Mouse (Mus musculus) left cerebral cortex, postnatal 14 days (tissue): Measurements from ENCODE around the gene Gh. TPM values are rescaled to one million over a fixed set of nuclear protein-coding genes. Genes with fewer than 3 reads are reported as not detected.

Experiments used
- DNase-seq, 2 experiments: peaks; one replicate each; pipeline ENCODE4 v3.0.0; 2021 to 2022; ENCODE audit warnings: low spot score in 2 of 2, mixed read lengths in 1 of 2
- intact Hi-C: fragments of 180-260 bp; cut with DNase I; formaldehyde crosslinking; loops from one replicate; pipeline ENCODE4 v1.15.1; 2025
- total RNA-seq, 2 experiments: library from RNA; stranded (reverse); gene quantifications; 2 replicates each; pipeline ENCODE4 v1.2.3; 2021

Gene Gh
- total RNA-seq, 2 experiments from 2014 or later, result not detected

GRCm38 (mm10) chr11:106314333-106314812, 12.7 kb upstream of the Gh start, which contains the start of gene Cd79b:
Cd79b (minus strand) TSS chr11:106314762.
- intact Hi-C loops, result no loop called here
- DNase-seq, result no peak

DNA sequence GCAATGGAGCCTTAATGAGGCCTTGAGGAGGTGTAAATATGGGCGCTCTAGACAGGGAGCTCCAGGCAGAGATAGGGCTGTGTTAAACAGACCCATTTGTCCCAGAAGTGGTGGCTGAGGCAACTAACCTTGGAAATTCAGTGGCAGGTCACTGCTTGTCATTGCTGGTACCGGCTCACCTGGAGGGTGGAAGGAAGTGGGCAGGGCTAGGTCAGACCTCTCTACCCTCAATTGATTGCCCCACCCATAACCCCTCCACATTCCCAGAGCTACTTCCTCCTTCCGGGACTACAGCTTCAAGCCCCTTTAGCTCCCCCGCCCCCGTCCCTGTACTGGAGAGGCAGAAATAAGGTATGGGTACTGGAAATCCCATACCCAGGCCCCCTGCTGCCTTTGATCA, 11.9 kb upstream of the Gh start:
- intact Hi-C loops, result no loop called here
- DNase-seq, result no peak

- intact Hi-C loops, result no loop called here
- no peak for DNase-seq
These were observed 8.5 kb upstream of the Gh start for GRCm38 (mm10) chr11:106310123-106310522.

GRCm38 (mm10) chr11:106308162-106308561, 6.5 kb upstream of the Gh start:
- DNase-seq, result no peak
- intact Hi-C loops, result no loop called here

DNA sequence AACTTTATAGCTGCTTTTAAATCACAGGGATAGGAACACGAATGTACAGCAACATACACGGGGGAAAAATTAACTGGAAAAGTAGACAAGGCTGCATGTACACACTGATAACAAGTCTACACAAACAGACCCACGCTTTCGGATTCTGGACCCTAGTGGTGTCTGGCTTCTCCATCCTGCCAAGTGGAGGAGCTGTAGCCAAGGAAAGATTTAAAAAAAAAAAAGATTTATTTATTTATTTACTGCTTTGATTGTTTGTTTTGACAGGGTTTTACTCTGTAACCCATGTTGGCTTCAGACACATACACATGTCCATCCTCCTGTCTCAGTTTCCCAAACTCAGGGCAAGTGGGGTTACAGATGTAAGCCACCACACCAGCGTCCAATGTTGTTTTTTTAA, 5.8 kb upstream of the Gh start:
- DNase-seq, result no peak
- intact Hi-C loops, result no loop called here

DNA sequence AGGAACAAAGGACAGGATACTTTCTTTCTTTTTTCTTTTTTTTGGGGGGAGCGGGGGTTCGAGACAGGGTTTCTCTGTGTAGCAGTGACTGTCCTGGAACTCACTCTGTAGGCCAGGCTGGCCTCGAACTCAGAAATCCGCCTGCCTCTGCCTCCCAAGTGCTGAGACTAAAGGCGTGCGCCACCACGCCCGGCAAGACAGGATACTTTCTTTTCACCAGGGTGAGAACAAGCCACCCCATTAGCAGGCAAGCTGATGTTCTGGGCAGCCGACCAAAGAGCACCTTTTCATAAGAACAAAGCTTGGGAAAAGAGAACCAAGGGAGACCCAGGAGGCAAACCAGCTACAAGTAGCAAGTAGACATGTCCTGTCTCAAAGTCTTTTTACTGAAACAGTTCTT, 5.1 kb upstream of the Gh start:
- intact Hi-C loops, result no loop called here

DNA sequence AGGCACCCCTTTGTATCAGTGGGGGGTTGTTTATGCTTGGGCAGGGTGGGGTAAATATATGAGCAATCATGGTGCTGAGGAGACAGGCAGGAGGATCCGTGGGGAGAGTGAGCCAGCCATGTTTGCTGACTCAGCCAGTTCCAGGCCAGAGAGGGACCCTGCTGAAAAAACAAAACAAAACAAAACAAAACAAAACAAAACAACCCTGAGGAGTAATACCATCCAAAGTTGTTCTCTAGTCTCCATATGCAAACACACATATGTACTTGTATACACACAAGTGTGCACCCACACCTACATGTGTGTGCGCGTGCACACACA, 4.4 kb upstream of the Gh start:
- no peak for DNase-seq
- intact Hi-C loops, result no loop called here

More for the DNA sequence above, 5.1 kb upstream of the Gh start:
- no peak for DNase-seq

DNA sequence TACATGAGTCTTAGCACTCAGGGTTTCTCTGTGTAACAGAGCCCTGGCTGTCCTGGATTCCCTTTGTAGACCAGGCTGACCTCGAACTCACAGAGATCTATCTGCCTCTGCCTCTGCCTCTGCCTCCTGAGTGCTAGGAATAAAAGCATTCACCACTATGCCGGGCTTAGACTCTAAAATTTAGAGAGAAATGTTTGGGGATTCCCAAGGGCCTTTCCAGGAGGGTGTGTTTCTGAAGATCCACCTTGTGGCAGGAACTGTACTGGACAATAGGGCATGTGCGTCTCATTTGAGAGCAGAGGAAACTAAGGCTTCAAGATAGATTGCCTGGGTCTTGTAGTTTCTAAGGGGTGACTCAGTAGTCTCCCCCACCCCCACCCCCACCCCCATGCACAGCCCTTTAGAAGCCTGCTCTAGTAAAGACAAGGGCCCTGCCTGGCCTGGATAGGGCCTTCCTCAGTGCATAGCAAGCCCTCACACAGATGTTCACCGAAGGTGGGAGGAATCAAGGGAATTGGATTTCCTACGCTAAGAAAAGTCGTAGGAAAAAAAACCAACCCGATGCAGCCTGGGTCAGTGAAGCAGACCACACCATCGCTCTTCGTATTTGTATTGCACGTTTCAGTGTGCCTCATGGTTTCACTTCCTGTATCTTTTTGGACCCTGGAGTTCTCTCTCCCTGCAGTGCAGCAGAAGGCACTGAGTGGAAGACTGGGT, 3.8 kb upstream of the Gh start:
- intact Hi-C loops, result no loop called here

GRCm38 (mm10) chr11:106302634-106303033, 969 bp upstream of the Gh start:
- peak; percentile 31 to 47 for DNase-seq
- intact Hi-C loops, result no loop called here

More for the DNA sequence above, 3.8 kb upstream of the Gh start:
- DNase-seq, result no peak

GRCm38 (mm10) chr11:106291861-106292260, 9.8 kb downstream of the Gh start:
- DNase-seq, result peak in 1 of 2 experiments; percentile 26
- intact Hi-C loops, result no loop called here

DNA sequence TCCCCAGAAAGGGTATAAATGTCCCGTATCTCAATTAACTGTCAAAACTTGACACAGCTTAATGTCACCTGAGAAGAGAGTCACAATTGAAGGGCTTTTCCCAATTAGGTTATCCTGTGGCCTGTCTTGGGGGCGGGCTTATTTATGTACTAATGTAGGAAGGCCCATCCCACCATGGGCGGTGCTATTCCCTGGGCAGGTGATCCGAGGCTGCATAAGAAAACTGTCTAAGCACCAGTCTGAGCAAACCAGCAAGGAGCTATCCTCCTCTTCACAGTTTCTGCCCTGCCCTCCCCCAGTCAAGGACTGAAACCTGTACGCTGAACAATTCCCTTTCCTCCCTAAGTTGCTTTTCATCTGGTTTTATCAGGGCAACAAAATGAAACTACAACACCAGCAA, 11.3 kb downstream of the Gh start:
- no peak for DNase-seq
- intact Hi-C loops, result no loop called here

GRCm38 (mm10) chr11:106289369-106289768, 12.3 kb downstream of the Gh start:
- DNase-seq, result no peak
- intact Hi-C loops, result no loop called here

DNA sequence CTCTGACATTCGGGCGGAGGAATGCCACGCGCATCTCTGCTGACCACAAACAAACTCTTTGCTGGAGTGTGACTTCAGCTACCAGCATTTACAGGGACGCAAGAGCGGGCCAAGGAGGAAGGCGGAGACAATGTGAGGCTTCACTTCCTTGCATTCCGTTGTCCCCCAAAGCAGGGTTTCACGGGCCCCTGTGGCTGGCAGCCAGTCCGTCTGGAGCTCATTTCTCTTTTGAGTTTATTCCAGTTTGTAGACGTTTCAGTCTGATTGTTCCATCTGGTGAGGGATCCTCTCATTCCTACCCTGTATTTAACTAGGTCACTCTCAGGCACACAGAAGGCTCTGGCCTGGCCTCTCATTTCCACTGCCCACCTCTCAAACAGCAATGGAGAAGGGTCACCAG, 14.7 kb downstream of the Gh start:
- intact Hi-C loops, result no loop called here
- no peak for DNase-seq

DNA sequence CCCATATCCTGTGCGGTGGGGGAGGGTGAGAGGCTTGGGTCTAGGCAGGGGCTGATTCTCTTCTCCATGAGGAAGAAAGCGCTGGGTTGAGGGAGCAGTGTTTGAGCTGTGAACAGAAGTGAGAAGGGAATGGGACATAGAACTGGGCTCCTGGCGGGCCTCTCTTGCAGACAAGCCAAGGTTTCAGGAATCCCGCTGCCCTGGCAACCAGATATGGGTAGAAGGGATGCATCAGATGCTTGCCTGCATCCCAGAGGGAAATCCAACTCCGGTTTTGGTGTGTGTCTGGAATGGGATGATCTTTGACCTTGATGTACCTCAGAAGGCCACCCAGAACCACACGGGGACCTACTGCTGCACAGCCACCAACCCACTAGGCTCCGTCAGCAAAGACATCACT, 15.5 kb downstream of the Gh start:
- DNase-seq, result no peak
- intact Hi-C loops, result no loop called here

DNA sequence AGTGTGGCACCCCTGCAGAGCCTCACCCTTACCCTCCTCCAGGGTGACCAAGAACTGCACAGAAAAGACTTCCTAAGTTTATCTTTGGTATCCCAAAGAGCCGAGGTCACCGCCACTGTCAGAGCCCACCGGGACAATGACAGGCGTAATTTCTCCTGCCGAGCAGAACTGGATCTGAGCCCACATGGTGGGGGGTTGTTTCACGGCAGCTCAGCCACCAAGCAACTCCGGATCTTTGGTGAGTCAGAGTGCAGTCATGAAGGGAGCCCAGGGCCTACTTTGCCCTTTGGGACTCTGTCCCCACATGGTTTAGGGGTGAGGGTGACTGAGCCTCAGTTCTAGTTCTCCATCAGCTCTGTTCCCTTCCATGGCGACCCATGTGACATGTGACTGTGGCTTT, 17.5 kb downstream of the Gh start:
- no peak for DNase-seq
- intact Hi-C loops, result no loop called here

- intact Hi-C loops, result no loop called here
- no peak for DNase-seq
These were observed 18.3 kb downstream of the Gh start for GRCm38 (mm10) chr11:106283371-106283770.

GRCm38 (mm10) chr11:106282452-106282851, 19.2 kb downstream of the Gh start:
- DNase-seq, result no peak
- intact Hi-C loops, result no loop called here

GRCm38 (mm10) chr11:106276454-106276853, 25.2 kb downstream of the Gh start, which contains the start of gene Tcam1:
Tcam1 (plus strand) TSS chr11:106276672.
- DNase-seq, result peak; percentile 96
- intact Hi-C loops, result loop anchor here (10.0 kb wide), 1 partner anchor 338 kb away; the partner anchor contains the start of gene Tex2

GRCm38 (mm10) chr11:106274971-106275411, 26.7 kb downstream of the Gh start:
- intact Hi-C loops, result loop anchor here (10.0 kb wide), 1 partner anchor 340 kb away; the partner anchor contains the start of gene Tex2
- no peak for DNase-seq

DNA sequence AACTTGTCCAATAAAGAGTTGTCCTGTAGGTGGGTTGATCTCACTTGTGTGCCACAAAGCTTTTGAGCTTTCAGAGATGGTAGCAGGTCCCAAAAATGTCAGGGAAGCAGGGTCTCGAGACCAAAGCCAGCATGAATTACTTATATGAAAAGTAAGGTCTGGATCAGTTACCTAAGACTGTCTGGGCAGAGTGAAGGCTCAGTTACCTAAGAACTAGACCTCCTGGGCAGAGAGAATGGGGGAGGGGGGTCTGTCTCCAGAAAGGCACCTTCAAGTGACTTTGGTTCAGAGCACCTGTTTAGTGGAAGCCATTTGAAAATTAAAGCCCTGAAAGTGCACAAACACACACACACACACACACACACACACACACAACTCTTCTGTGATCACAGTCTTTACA, 27.3 kb downstream of the Gh start:
- intact Hi-C loops, result loop anchor here (10.0 kb wide), 1 partner anchor 340 kb away; the partner anchor contains the start of gene Tex2
- no peak for DNase-seq

DNA sequence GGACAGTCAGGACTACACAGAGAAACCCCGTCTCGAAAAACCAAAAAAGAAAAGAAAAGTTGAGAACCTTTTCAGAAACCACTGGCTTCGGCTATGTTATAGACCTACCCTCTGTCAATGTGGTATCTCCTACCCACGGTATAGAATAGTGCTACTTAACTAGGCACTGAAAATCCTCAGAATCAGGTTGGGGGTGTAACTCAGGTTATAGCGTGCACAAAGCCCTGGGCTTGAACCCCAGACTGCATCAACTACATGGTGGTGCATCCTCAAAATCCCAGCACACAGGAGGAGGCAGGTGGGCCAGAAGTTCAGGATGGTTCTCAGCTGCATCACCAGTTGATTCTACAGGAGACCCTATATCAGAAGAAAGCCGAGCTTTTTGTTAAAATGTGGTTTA, 27.9 kb downstream of the Gh start:
- DNase-seq, result no peak

More for the DNA sequence above, 27.9 kb downstream of the Gh start:
- intact Hi-C loops, result loop anchor here (10.0 kb wide), 1 partner anchor 341 kb away; the partner anchor contains the start of gene Tex2
